33 mouse cellular contexts compared by ENCODE assay signal in the genomic region with DNA sequence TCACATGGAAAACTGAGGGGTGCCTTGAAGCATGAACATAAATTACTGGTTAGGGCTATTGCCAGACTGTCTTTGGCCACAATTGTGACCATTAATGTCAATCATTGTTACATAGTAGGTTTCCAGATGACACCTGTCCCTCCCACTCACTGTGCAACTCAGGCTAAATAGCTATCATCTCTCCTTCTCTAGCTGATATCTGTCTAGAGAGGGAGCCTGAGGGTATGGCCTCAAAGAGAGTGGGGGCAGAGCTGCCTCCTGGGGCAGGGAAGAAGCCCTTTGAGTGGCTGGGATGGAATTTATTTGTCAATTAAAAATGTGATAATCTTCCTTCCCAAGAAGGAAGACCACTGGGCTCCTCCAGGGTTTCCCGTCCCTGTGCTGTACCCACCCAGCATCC. TPM values are rescaled to one million over a fixed set of nuclear protein-coding genes. Genes with fewer than 3 reads are reported as not detected.
DNase-seq lines count a peak whose midpoint lies in the region; ATAC-seq and TF ChIP-seq lines count a peak whose summit lies in the region.
"Had no signal": no experiment of that assay in that cellular context is flagged by ENCODE, and none has a peak within 500 bp of the region (broad histone marks: within the 10 kb centered on the region; RNA-seq: fewer than 3 reads in every experiment).

No protein-coding gene starts in this region.

- H3K9ac ChIP-seq in forebrain, embryonic 12.5 days = no peak overlapping the region
- no peak overlapping the region for H3K9ac ChIP-seq in forebrain, embryonic 16.5 days (replicated peaks; ENCODE audit: low read depth, low read length)
- H3K9ac ChIP-seq in midbrain, embryonic 15.5 days = no peak overlapping the region
- H3K9ac ChIP-seq: limb, embryonic 15.5 days; liver, embryonic 13.5 days had no signal

- H3K27ac ChIP-seq in forebrain, embryonic 12.5 days = peak overlapping the region; percentile 75; the same call in 1 of the 2 replicates
- no peak overlapping the region for H3K27ac ChIP-seq in forebrain, embryonic 16.5 days (ENCODE audit: low read length)
- H3K27ac ChIP-seq in layer of hippocampus, adult 2 months = peak overlapping the region; percentile 87; the same call in 1 of the 2 replicates
- no peak overlapping the region for H3K27ac ChIP-seq in midbrain, embryonic 15.5 days
- H3K27ac ChIP-seq: gastrocnemius, adult 2 months; limb, embryonic 10.5 days; limb, embryonic 15.5 days; liver, embryonic 13.5 days; stomach, postnatal 0 days had no signal

- no peak overlapping the region for H3K4me2 ChIP-seq in forebrain, embryonic 12.5 days
- no peak overlapping the region for H3K4me2 ChIP-seq in forebrain, embryonic 16.5 days (ENCODE audit: low read length)
- no peak overlapping the region for H3K4me2 ChIP-seq in midbrain, embryonic 15.5 days
- H3K4me2 ChIP-seq: heart, embryonic 11.5 days; limb, embryonic 15.5 days; liver, embryonic 13.5 days had no signal

- no peaks in the 10 kb centered on the region for H3K27me3 ChIP-seq in forebrain, embryonic 12.5 days
- H3K27me3 ChIP-seq in forebrain, embryonic 16.5 days (replicated peaks; ENCODE audit: control insufficient read depth, insufficient read depth, low read length) = no peaks in the 10 kb centered on the region
- H3K27me3 ChIP-seq in midbrain, embryonic 15.5 days (replicated peaks) = no peaks in the 10 kb centered on the region
- H3K27me3 ChIP-seq: liver, embryonic 13.5 days had no signal

- no peaks in the 10 kb centered on the region for H3K36me3 ChIP-seq in forebrain, embryonic 12.5 days (replicated peaks)
- no peaks in the 10 kb centered on the region for H3K36me3 ChIP-seq in forebrain, embryonic 16.5 days (ENCODE audit: control insufficient read depth, insufficient read depth)
- H3K36me3 ChIP-seq in midbrain, embryonic 15.5 days (replicated peaks) = no peaks in the 10 kb centered on the region
- H3K36me3 ChIP-seq: G1E; limb, embryonic 10.5 days; limb, embryonic 15.5 days; liver, embryonic 13.5 days had no signal

- peaks cover 23% of the 10 kb centered on the region for H3K4me1 ChIP-seq in forebrain, embryonic 12.5 days
- H3K4me1 ChIP-seq in forebrain, embryonic 16.5 days (replicated peaks; ENCODE audit: control insufficient read depth, insufficient read depth, low read length) = peaks cover 17% of the 10 kb centered on the region
- H3K4me1 ChIP-seq in midbrain, embryonic 15.5 days = peaks cover 19% of the 10 kb centered on the region
- H3K4me1 ChIP-seq: limb, embryonic 10.5 days; liver, embryonic 13.5 days had no signal

- no peak overlapping the region for H3K4me3 ChIP-seq in forebrain, embryonic 12.5 days (replicated peaks)
- H3K4me3 ChIP-seq in forebrain, embryonic 16.5 days (replicated peaks; ENCODE audit: low read length) = no peak overlapping the region
- no peak overlapping the region for H3K4me3 ChIP-seq in layer of hippocampus, adult 2 months
- no peak overlapping the region for H3K4me3 ChIP-seq in midbrain, embryonic 15.5 days
- H3K4me3 ChIP-seq: gastrocnemius, adult 2 months; limb, embryonic 10.5 days; limb, embryonic 15.5 days; liver, embryonic 13.5 days; megakaryocyte, embryonic 14.5 days had no signal

- WGBS in forebrain, embryonic 12.5 days = 92% methylated on average over 1 of the region's 1 CpGs
- 50% methylated on average over 1 of the region's 1 CpGs for WGBS in forebrain, embryonic 16.5 days
- WGBS in midbrain, embryonic 15.5 days = 87% methylated on average over 1 of the region's 1 CpGs

- H3K9me3 ChIP-seq in forebrain, embryonic 12.5 days = no peaks in the 10 kb centered on the region
- H3K9me3 ChIP-seq in forebrain, embryonic 16.5 days (ENCODE audit: control insufficient read depth, low read length) = no peaks in the 10 kb centered on the region
- no peaks in the 10 kb centered on the region for H3K9me3 ChIP-seq in midbrain, embryonic 15.5 days
- H3K9me3 ChIP-seq: G1E; limb, embryonic 10.5 days; limb, embryonic 15.5 days; liver, embryonic 13.5 days; megakaryocyte, embryonic 14.5 days had no signal

- TF ChIP-seq CTCF in layer of hippocampus, adult 2 months (conservative IDR thresholded peaks at IDR 0.05) = no peak
- no peak for TF ChIP-seq CTCF in brain, embryonic 14.5 days (IDR thresholded peaks at IDR 0.05; ENCODE audit: borderline replicate concordance, extremely low read depth, insufficient read depth, insufficient read length)

- DNase-seq in layer of hippocampus, adult 2 months (ENCODE audit: low spot score in 2 of 2) = no peak
- no peak for DNase-seq in layer of hippocampus, adult 18-20 months (ENCODE audit: low spot score in 2 of 2)
- DNase-seq in brain, embryonic 14.5 days (ENCODE audit: low read depth) = peak; percentile 51
- no peak for DNase-seq in kidney, adult 18-20 months
- DNase-seq: adrenal gland, postnatal 10 days; cerebellum, adult 11 months; cerebellum, adult 9-10 months; cerebellum, postnatal 36 days; gastrocnemius, adult 2 months; gastrocnemius, postnatal 36 days; heart, adult 18-20 months; heart, postnatal 4 days; kidney, adult 11 months; kidney, postnatal 4 days; layer of hippocampus, adult 9-11 months; liver, embryonic 13.5 days; lung, adult 18-20 months; lung, postnatal 4 days; right cerebral cortex, postnatal 4 days; thymus, adult 18-20 months had no signal

- no peak for TF ChIP-seq POLR2A in brain, embryonic 14.5 days (IDR thresholded peaks at IDR 0.05; ENCODE audit: borderline replicate concordance, extremely low read depth, insufficient read depth, insufficient read length, poor library complexity, severe bottlenecking)

- peak; percentile 46; the same call in 1 of the 2 replicates for ATAC-seq in forebrain, embryonic 12.5 days (ENCODE audit: low FRiP score)
- no peak for ATAC-seq in forebrain, embryonic 16.5 days
- ATAC-seq in midbrain, embryonic 15.5 days (replicated peaks) = 0 out of 2 replicates have a peak, but pooled peaks have one; percentile 52
- ATAC-seq: lung, postnatal 0 days had no signal

RNA-seq across cellular contexts. Expression of a gene that starts 35.0 kb away (rescaled TPM):
- polyA plus RNA-seq in forebrain, embryonic 12.5 days (2016; fragmentation: Nextera tagmentation; extraction: Ambion mirVana) = 0.22 and 0.35 TPM in 2 replicates
- 0.26 and 0.30 TPM in 2 replicates for polyA plus RNA-seq in forebrain, embryonic 16.5 days (2015; fragmentation: Nextera tagmentation; extraction: Ambion mirVana)
- 1 to 10 TPM; 7.7 to 8.3 TPM for total RNA-seq in layer of hippocampus, adult 2 months (2021)
- total RNA-seq in layer of hippocampus, adult 18-20 months (2021) = 1 to 10 TPM; 6.6 to 6.7 TPM
- 0.53 and 1.2 TPM in 2 replicates for polyA plus RNA-seq in brain, embryonic 14.5 days (2012; rRNA removed)
- polyA plus RNA-seq in midbrain, embryonic 15.5 days (2015; fragmentation: Nextera tagmentation; extraction: Ambion mirVana) = 0.31 and 1.4 TPM in 2 replicates
- total RNA-seq: G1E; gastrocnemius, adult 2 months; gastrocnemius, postnatal 36 days had no signal
- polyA plus RNA-seq: embryonic facial prominence, embryonic 11.5 days; G1E; inflammation-experienced regulatory T-cells, adult 6 months; liver, embryonic 13.5 days had no signal

RNA-seq across cellular contexts. Expression of a gene that starts 37.9 kb away (rescaled TPM):
- not detected in 2 replicates for polyA plus RNA-seq in forebrain, embryonic 12.5 days (2016; fragmentation: Nextera tagmentation; extraction: Ambion mirVana)
- not detected in 2 replicates for polyA plus RNA-seq in forebrain, embryonic 16.5 days (2015; fragmentation: Nextera tagmentation; extraction: Ambion mirVana)
- 1 to 10 TPM; 3.1 to 3.8 TPM for total RNA-seq in layer of hippocampus, adult 2 months (2021)
- total RNA-seq in layer of hippocampus, adult 18-20 months (2021) = 1 to 10 TPM; 1.6 to 3.2 TPM
- polyA plus RNA-seq in brain, embryonic 14.5 days (2012; rRNA removed) = 0.42 and 0.52 TPM in 2 replicates
- polyA plus RNA-seq in midbrain, embryonic 15.5 days (2015; fragmentation: Nextera tagmentation; extraction: Ambion mirVana) = 0.27 and 0.45 TPM in 2 replicates
- total RNA-seq: gastrocnemius, adult 2 months; heart, adult 18-20 months; heart, postnatal 4 days had no signal
- polyA plus RNA-seq: embryonic facial prominence, embryonic 11.5 days; inflammation-experienced regulatory T-cells, adult 6 months; neural tube, embryonic 11.5 days had no signal

RNA-seq across cellular contexts. Expression of a gene that starts 46.0 kb away (rescaled TPM):
- polyA plus RNA-seq in forebrain, embryonic 12.5 days (2016; fragmentation: Nextera tagmentation; extraction: Ambion mirVana) = 7.4 and 8.8 TPM in 2 replicates
- polyA plus RNA-seq in forebrain, embryonic 16.5 days (2015; fragmentation: Nextera tagmentation; extraction: Ambion mirVana) = 8.2 and 8.6 TPM in 2 replicates
- total RNA-seq in layer of hippocampus, adult 2 months (2021) = 100 to 1,000 TPM; 113 to 121 TPM
- 100 to 1,000 TPM; 101 to 109 TPM for total RNA-seq in layer of hippocampus, adult 18-20 months (2021)
- polyA plus RNA-seq in brain, embryonic 14.5 days (2012; rRNA removed) = 19.2 and 20.7 TPM in 2 replicates
- polyA plus RNA-seq in midbrain, embryonic 15.5 days (2015; fragmentation: Nextera tagmentation; extraction: Ambion mirVana) = 10.6 and 12.8 TPM in 2 replicates

Comparison
In these comparisons a context has a peak if more than half of its experiments do, and no peak if none do; other contexts are left out.
1. H3K27ac ChIP-seq: peak in forebrain, embryonic 12.5 days (single experiment) and layer of hippocampus, adult 2 months (single experiment); none in forebrain, embryonic 16.5 days (single experiment) and midbrain, embryonic 15.5 days (single experiment).